Mouse (Mus musculus) heart, adult 9 months (tissue): ENCODE measurements around the gene Cdk19.
A peak's percentile ranks its signal among the peaks of the same experiment; 100 is the strongest.
"Not testable (repeated sequence)": the region's sequence is repeated elsewhere in the genome, so short reads cannot be mapped to it uniquely, and the experiment has no call there.

ENCODE experiments used
- DNase-seq, 2 experiments: peaks; one replicate each; pipeline ENCODE4 v3.0.0; 2022; ENCODE audit warnings: low spot score in 2 of 2

The Cdk19 gene

GRCm38 (mm10) chr10:40385397-40385796 is 46.0 kb downstream of the Cdk19 start:
- no peak for DNase-seq

GRCm38 (mm10) chr10:40386126-40386525 is 46.8 kb downstream of the Cdk19 start:
- no peak for DNase-seq

GRCm38 (mm10) chr10:40393447-40394143 is 54.2 kb downstream of the Cdk19 start:
- no peak for DNase-seq

- DNase-seq: no peak
These were observed 59.5 kb downstream of the Cdk19 start for GRCm38 (mm10) chr10:40398842-40399241.

GRCm38 (mm10) chr10:40399328-40399727 is 60.0 kb downstream of the Cdk19 start:
- no peak for DNase-seq

- no peak for DNase-seq
These were observed 60.9 kb downstream of the Cdk19 start for GRCm38 (mm10) chr10:40400293-40400692.

- no peak for DNase-seq
These were observed 67.3 kb downstream of the Cdk19 start for GRCm38 (mm10) chr10:40406655-40407054.

- no peak for DNase-seq
These were observed 70.0 kb downstream of the Cdk19 start for GRCm38 (mm10) chr10:40409336-40409735.

- DNase-seq: no peak
These were observed 72.0 kb downstream of the Cdk19 start for GRCm38 (mm10) chr10:40411370-40411769.

- DNase-seq: peak; percentile 25 to 47
These were observed 77.6 kb downstream of the Cdk19 start for GRCm38 (mm10) chr10:40416944-40417343.

- no peak for DNase-seq
These were observed 80.5 kb downstream of the Cdk19 start for GRCm38 (mm10) chr10:40419841-40420240.

GRCm38 (mm10) chr10:40420703-40421102 is 81.3 kb downstream of the Cdk19 start:
- no peak for DNase-seq

- DNase-seq: no peak
These were observed 82.4 kb downstream of the Cdk19 start for GRCm38 (mm10) chr10:40421724-40422123.

GRCm38 (mm10) chr10:40422696-40423095 is 83.3 kb downstream of the Cdk19 start:
- no peak for DNase-seq

- DNase-seq: not testable (repeated sequence)
These were observed 85.1 kb downstream of the Cdk19 start for GRCm38 (mm10) chr10:40424428-40424827.

- DNase-seq: no peak
These were observed 86.1 kb downstream of the Cdk19 start for GRCm38 (mm10) chr10:40425243-40426095.

GRCm38 (mm10) chr10:40426096-40426450 is 86.7 kb downstream of the Cdk19 start:
- no peak for DNase-seq

- DNase-seq: no peak
These were observed 89.3 kb downstream of the Cdk19 start for GRCm38 (mm10) chr10:40428633-40429032.

GRCm38 (mm10) chr10:40429081-40429480 is 89.7 kb downstream of the Cdk19 start:
- no peak for DNase-seq

GRCm38 (mm10) chr10:40430209-40430608 is 90.8 kb downstream of the Cdk19 start:
- DNase-seq: no peak

- DNase-seq: no peak
These were observed 92.6 kb downstream of the Cdk19 start for GRCm38 (mm10) chr10:40431957-40432356.

- no peak for DNase-seq
These were observed 93.0 kb downstream of the Cdk19 start for GRCm38 (mm10) chr10:40432375-40432774.

GRCm38 (mm10) chr10:40435402-40435801 is 96.0 kb downstream of the Cdk19 start:
- DNase-seq: no peak
